Mouse (Mus musculus): ENCODE results near the gene Syngr2.

DNA sequence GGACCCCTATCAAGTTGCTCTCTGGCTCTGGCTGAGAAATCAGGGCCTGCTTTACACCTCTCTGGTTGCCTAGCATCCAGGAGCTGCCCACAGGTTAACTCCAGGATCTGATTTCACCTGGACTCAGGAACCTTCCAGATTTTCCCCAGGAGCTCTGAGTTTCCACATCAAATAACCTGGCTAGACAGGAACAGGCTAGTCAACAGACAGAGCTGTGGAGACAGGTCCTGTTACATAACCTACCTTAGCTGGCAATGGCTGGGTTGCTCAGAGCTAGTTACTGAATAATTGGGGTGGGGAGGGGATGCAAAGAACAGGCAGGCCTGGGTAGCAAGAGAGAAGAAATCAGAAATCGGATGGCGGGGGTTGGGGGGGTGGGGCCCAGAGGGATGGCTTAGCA lies 35.5 kb downstream of the Syngr2 start:
- TF ChIP-seq CTCF (IDR thresholded peaks at IDR 0.05; ENCODE audit: low read depth), result no peak
- no peak for TF ChIP-seq EP300 (IDR thresholded peaks at IDR 0.05; ENCODE audit: low read depth)
